Mouse (Mus musculus) embryo, embryonic 9.5 days (tissue): ENCODE measurements around the gene Ifih1.

Experiments
- DNase-seq: peaks from one replicate; pipeline ENCODE4 v3.0.0-alpha.2; 2017; ENCODE audit errors: extremely low spot score

Ifih1 gene

DNA sequence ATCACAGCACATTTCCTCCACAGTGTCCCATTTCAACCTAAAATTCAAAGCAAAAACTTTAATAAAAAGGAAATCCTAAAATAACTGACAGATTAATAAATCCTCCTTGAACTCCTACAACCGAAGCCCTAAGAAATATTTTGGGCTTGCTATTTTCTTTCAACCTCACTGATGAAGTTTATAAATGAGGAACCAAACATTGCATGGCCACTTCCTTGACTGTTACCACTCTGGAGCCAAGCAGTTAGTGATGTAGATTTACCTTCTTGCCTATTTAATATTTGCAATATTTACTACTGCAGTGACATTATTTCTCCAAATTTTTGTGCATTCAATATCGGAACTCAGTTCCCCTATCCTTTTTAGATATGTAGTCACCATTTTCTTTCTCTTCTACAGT is 6.2 kb downstream of the Ifih1 start:
- no peak for DNase-seq

DNA sequence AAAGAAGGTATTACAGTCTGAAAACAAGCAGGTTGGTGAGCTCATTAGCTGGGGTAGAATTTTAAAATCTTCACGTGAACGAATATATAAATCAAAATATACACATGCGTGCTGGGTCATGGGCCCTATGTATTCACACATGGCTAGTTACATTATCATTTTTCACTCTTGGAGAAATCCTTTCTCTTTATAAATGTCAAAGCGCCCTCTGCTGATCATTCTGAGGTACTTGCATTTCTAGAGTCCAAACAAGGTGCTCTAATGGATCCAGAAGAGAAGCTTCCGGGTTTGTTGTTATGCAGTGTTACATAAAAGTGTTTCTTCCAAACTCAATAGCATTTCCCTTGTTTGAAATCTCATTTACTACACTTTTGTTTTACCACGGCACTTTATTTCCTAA is 15.6 kb downstream of the Ifih1 start:
- DNase-seq: peak; percentile 20

DNA sequence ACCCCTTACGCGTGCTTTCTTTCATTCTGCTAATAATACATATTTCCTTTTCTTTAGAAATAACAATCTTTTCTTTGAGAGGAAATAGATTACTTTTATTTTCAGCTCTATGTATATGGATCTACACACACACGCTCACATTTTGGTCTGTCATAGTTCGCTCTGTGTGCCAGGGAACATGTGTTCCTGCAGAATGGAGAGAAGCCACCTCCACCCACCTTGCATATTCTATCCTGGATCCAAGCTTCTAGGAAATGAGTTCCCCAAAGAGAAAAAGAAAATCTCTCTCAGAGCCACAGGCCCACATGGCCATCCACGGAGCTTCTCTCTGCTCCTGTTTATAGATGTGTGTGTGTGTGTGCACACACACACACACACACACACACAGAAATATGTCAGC is 17.7 kb downstream of the Ifih1 start:
- DNase-seq: no peak

- no peak for DNase-seq
Observed at GRCm38 (mm10) chr2:62627728-62628127, 18.3 kb downstream of the Ifih1 start.

GRCm38 (mm10) chr2:62623024-62623441 is 23.0 kb downstream of the Ifih1 start:
- DNase-seq: no peak

GRCm38 (mm10) chr2:62619679-62620078 is 26.4 kb downstream of the Ifih1 start:
- no peak for DNase-seq

GRCm38 (mm10) chr2:62618934-62619341 is 27.1 kb downstream of the Ifih1 start:
- DNase-seq: no peak

DNA sequence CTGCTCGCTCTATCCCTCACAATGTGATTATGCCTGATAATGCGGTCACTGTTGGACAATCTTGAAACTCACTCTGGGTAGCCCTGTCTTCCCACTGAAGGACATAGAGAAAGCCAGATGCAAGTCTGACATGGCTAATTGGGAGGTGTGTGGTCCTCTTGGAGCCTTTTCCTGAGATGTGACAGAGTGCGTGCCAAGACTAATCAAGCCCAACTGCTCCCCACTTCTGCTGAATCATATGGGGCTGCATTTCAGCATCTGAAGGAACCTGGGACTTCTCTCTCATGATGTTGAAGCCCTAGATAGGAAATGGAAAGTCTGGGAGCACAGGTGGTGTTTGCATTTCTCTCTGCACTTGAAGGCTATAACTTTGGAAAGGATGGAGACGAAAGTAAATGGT is 32.9 kb downstream of the Ifih1 start:
- no peak for DNase-seq

DNA sequence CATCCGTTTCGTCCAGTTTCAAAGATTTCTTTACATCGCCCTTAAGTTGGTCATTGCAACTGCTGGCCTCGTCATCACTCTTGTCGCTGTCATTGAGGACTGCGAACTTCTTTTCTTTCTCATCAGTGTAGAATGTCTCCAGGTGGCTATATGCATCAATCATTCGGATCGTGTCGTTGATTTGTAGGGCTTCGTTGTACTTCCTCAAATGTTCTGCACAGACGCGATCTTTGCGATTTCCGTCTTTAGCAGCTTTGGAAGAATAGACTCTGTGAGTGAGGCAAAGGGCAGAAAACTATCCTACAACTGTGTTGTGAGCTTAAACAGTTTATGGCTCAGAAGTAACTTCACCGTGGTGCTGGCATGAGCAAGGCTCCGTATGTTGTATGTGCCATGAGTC is 39.9 kb downstream of the Ifih1 start:
- no peak for DNase-seq

DNA sequence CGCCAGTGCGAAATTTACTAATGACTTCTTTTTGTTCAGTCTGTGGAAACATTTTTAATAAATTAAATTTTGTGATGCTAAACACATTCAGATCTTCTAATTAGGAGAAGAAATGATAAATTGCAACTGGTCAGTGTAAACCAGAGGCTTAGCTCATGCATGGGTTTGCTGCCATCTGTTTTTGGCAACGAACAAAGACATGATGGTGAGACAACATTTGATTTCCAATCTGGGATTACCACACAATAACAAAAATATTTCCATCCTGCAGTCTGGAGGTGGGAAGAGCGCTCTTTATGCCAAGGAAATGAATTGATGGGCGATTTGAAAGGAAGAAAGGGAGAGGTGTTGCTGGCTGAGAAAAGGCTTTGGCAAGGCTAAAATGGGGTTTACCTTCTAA is 42.5 kb downstream of the Ifih1 start:
- no peak for DNase-seq

- DNase-seq: no peak
Observed at GRCm38 (mm10) chr2:62596586-62596985, 49.5 kb downstream of the Ifih1 start.

DNA sequence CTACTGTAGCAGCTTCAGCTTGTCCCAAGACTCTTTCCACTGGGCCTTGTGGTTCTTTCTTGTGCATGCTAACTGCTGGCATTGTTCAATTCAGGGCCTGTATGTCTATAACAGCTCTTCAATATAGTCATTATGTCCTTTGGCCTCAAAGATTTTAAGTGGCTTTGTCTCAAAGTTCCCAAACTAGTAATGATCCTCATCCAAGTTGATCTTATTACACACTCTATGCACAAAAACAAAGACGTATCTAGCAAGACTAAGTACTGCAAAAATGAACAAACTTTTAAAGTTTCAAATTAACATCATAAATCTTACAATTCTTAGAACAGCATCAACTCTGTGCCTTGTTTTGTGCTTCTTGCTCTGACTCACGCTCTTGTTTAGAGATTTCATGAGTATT is 51.6 kb downstream of the Ifih1 start:
- no peak for DNase-seq

DNA sequence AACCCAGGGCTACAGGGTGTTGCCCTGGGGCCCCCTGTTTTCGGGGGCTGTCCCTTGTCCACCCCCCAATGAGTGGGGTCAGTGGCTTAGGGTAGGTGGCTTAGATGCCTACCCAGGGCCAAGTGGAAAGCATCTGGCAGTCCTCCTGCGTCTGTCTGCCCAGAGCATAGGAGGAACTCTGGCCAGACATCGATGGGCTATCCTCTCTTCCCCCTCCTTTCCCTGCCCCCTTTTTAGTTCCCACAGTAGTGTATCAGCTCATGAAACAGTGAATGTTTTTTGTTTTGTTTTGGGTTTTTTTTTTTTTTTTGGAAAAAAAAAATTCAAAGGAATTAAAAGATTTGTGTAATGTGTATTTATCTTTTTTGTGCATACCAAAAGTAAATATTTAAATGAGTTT is 54.5 kb downstream of the Ifih1 start:
- DNase-seq: no peak

DNA sequence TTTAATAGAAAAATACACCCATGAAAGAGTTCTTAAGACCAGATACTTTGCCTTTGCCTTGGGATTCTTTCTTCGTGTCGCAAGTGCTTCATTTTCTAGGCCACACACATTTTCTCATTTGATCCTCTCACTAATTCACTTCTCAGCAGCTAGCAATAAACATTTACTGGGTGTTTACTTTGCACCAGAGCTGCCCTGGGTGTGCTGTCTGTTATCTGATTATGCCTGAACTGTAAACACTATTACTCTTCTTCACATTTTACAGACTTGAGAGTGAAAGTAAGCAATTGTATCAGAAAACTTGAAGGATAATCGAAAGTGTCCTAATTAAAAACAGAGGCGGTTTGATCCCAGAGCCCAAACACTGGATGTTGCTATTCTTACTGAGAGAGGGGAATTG is 56.7 kb downstream of the Ifih1 start:
- DNase-seq: no peak

GRCm38 (mm10) chr2:62585769-62586168 is 60.3 kb downstream of the Ifih1 start:
- no peak for DNase-seq

GRCm38 (mm10) chr2:62574962-62575361 is 71.1 kb downstream of the Ifih1 start:
- DNase-seq: no peak

GRCm38 (mm10) chr2:62574250-62574649 is 71.8 kb downstream of the Ifih1 start:
- no peak for DNase-seq

DNA sequence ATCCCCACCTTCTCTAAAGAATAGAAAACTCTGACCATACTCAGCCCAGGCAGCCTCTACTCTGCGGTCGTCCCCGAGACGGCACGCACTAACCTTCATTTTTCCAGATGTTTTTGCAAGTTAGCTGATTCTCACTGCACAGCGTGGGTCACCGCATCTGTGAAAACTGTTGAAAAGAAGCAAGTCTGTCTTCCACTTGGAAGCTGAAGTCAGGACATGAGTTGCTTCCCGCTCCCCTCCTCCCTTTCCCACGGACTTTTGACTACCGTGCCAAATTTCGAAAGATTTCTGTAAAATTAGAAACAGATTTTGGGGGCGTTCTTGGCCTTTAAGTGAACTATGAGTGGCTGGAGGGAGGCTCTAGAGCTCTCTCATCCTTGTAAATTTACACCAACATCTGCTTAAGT is 72.3 kb downstream of the Ifih1 start, which contains the start of gene Fap:
Gene Fap, minus strand, starts transcription at position 323 of the 407 bp plus-strand sequence.
- peak; percentile 28 for DNase-seq

- DNase-seq: no peak
Observed at GRCm38 (mm10) chr2:62573099-62573752, 72.8 kb downstream of the Ifih1 start.

- DNase-seq: no peak
Observed at GRCm38 (mm10) chr2:62564687-62565086, 81.4 kb downstream of the Ifih1 start.

- DNase-seq: no peak
Observed at GRCm38 (mm10) chr2:62562661-62563485, 83.2 kb downstream of the Ifih1 start.

DNA sequence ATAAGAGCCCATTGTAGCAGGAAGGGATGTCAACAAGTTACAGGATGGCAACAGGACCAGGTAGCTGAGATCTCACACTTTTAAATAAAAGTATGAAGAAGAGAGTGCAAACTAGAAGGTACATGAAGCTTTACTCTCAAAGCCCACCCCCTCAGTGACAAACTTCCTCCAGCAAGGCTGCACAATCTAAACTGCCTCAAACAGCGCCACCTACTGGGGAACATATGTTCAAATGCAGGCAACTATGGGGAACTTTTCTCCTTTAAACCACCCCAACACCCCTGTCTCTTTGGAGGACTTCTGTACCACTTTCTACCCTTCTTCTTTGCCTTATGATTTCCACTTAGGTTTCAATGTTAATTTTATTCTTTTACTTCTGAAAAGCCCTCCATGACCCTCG is 88.6 kb downstream of the Ifih1 start:
- DNase-seq: no peak

DNA sequence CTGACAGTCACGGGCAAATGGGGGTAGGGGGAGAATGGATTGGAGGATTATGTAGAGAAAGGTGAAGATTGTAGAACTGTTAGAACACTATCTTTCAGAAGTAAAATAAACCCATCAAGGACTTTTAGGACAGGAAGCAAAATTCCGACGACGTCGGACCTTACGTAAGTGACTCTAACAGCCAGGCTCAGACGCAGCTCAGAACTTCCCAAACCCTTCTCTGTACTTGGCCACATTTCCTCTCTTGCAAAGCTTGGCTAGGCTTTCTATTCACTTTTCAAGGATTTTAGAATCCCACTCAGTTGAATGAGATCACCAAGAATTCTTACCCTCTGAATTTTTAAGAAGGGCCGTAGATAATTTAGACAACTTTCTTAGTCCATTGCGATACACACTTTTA is 89.7 kb downstream of the Ifih1 start:
- no peak for DNase-seq
